Mouse (Mus musculus) hindbrain, embryonic 14.5 days (tissue): ENCODE results near the gene Rrh. TPM values are rescaled to one million over a fixed set of nuclear protein-coding genes. Genes with fewer than 3 reads are reported as not detected.
A peak's percentile ranks its signal among the peaks of the same experiment; 100 is the strongest.

ENCODE experiments used
- ATAC-seq: fragments of 200-750 bp; cut with Nextera tagmentation; 2 replicates; pipeline ENCODE4 v1.8.0; 2017; ENCODE audit warnings: moderate number of reproducible peaks, mild to moderate bottlenecking, moderate TSS enrichment, moderate library complexity; ENCODE audit not compliant: low FRiP score
- DNase-seq: peaks from one replicate; pipeline ENCODE4 v3.0.0-alpha.2; 2015; ENCODE audit warnings: low spot score
- H3K27ac ChIP-seq: fragments of 300-500 bp; sonication (generic); 2 replicates; pipeline ENCODE4 v1.5.1; 2014; ENCODE audit warnings: mild to moderate bottlenecking, moderate library complexity
- H3K27me3 ChIP-seq: fragments of 300-500 bp; sonication (generic); 2 replicates; pipeline ENCODE4 v1.6.1; 2014; ENCODE audit warnings: mild to moderate bottlenecking, low read length, mixed read lengths; ENCODE audit not compliant: control insufficient read depth, insufficient read depth
- H3K36me3 ChIP-seq: fragments of 300-500 bp; sonication (generic); replicated peaks from 2 replicates; pipeline ENCODE4 v1.6.1; 2014; ENCODE audit not compliant: control insufficient read depth, insufficient read depth
- H3K4me1 ChIP-seq: fragments of 300-500 bp; sonication (generic); replicated peaks from 2 replicates; pipeline ENCODE4 v1.6.1; 2014; ENCODE audit warnings: antibody characterized with exemption, low read length, mixed read lengths; ENCODE audit not compliant: control insufficient read depth, insufficient read depth
- H3K4me2 ChIP-seq: fragments of 300-500 bp; sonication (generic); replicated peaks from 2 replicates; pipeline ENCODE4 v1.6.1; 2014; ENCODE audit warnings: mild to moderate bottlenecking, moderate library complexity
- H3K4me3 ChIP-seq: fragments of 300-500 bp; sonication (generic); replicated peaks from 2 replicates; pipeline ENCODE4 v1.5.1; 2014; ENCODE audit warnings: mild to moderate bottlenecking, low read length
- H3K9ac ChIP-seq: fragments of 300-500 bp; sonication (generic); 2 replicates; pipeline ENCODE4 v1.6.1; 2014
- H3K9me3 ChIP-seq: fragments of 300-500 bp; sonication (generic); 2 replicates; pipeline ENCODE4 v1.6.1; 2016; ENCODE audit warnings: low read length; ENCODE audit not compliant: control insufficient read depth
- WGBS: fragments of 180-500 bp; shearing (Covaris S2); extraction: QIAGEN DNeasy Blood & Tissue Kit; methylation state at CpG from one replicate; pipeline ENCODE4 v1.1.7; 2014; 5-methylcytosine and 5-hydroxymethylcytosine counted together
- polyA plus RNA-seq: library from polyadenylated mRNA; unstranded; fragments of >200 nt; fragmentation: Nextera tagmentation; extraction: Ambion mirVana; gene quantifications from 2 replicates; pipeline ENCODE4 v1.2.1, GENCODE M21; 2014

Rrh gene
- polyA plus RNA-seq: 0.13 TPM in 1 of 2 replicates, not detected in the other

DNA sequence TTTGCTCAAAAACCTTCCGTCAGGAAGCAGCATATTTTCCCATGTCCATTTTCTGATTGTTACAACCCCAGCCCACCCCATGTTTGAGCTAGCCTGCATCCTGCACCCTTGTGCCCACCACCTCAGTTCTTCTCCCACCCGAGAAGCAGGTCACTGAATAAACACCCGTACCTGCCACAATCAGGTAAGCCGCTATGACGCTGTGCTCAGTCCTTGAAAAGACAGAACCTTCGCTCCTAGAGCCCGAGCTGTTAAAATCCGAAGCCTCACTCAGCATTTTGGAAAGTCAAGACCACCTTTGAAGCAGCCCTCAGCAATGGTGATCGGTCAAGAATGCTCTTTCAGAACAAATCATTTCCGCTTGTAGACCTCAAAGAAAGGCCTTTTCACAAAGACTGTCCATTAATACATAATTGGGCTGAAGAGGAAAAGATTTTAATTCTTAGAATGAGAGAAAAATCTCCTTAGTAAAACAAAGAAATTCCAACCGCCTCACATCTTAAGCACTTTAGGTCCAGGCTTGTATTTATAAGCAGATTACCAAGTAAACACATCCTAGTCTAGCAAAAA lies at the start of gene Rrh:
Gene Rrh (minus strand): TSS at position 382 of the 570 bp plus-strand sequence.
- 61% methylated on average over 11 of the region's 11 CpGs for WGBS
- H3K36me3 ChIP-seq: peaks cover 35% of the 10 kb centered on the region
- H3K4me1 ChIP-seq: no peaks in the 10 kb centered on the region
- H3K4me3 ChIP-seq: no peak within 1 kb of the TSS
- H3K27me3 ChIP-seq: no peaks in the 10 kb centered on the region
- no peaks in the 10 kb centered on the region for H3K9me3 ChIP-seq
- no peak within 1 kb of the TSS for H3K27ac ChIP-seq
- no peak within 1 kb of the TSS for H3K4me2 ChIP-seq
- H3K9ac ChIP-seq: no peak within 1 kb of the TSS
- DNase-seq: no peak
- no peak for ATAC-seq

DNA sequence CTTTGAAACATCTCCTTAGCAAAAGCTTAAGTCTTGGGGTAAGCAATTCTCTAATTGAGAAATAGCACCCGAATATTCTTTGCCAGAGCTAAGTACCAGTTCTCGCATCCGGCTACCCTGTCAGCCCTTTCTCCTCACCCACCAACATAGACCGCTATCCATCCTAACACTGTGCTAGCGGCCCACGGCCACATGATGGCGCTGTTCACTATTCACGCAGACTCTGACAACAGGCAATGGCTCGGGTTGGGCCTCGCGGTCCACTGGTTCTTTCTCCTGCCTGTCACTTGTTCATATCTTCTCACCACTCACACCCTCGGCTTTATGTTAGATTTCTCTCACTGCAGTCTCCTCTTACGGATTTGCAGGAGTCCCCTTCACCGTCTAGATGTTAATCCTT lies 41.3 kb upstream of the Rrh start:
- H3K9ac ChIP-seq: no peak overlapping the region
- H3K4me1 ChIP-seq: no peaks in the 10 kb centered on the region
- no peak overlapping the region for H3K4me2 ChIP-seq
- no peak for ATAC-seq
- H3K27me3 ChIP-seq: no peaks in the 10 kb centered on the region
- DNase-seq: no peak
- H3K4me3 ChIP-seq: no peak overlapping the region
- no peaks in the 10 kb centered on the region for H3K9me3 ChIP-seq
- H3K27ac ChIP-seq: no peak overlapping the region
- WGBS: 53% methylated on average over 14 of the region's 14 CpGs
- H3K36me3 ChIP-seq: no peaks in the 10 kb centered on the region

DNA sequence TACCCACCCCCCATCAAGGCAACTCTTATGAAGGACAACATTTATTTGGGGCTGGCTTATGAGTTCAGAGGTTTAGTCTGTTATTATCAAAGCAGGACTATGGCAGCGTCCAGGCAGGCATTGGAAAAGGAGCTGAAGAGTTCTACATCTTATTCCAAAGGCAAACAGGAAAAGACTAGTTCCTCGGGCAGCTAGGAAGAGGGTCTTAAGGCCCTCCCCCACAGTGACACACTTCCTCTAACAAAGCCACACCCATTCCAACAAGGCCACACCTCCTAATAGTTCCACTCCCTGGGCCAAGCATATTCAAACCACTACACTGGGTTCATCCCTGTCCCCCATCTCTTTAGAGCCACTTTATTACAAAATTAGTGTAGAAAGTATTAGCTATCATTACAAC lies 40.2 kb upstream of the Rrh start:
- Histone ChIP-seq H3K9me3 (no peaks in the 10 kb centered on the region), H3K27me3 (no peaks in the 10 kb centered on the region), H3K4me2 (no peak overlapping the region), H3K4me3 (no peak overlapping the region), H3K36me3 (no peaks in the 10 kb centered on the region), H3K9ac (no peak overlapping the region), H3K4me1 (no peaks in the 10 kb centered on the region), H3K27ac (no peak overlapping the region)
- ATAC-seq (no peak), DNase-seq (no peak)
- WGBS: 72% methylated on average over 2 of the region's 2 CpGs

DNA sequence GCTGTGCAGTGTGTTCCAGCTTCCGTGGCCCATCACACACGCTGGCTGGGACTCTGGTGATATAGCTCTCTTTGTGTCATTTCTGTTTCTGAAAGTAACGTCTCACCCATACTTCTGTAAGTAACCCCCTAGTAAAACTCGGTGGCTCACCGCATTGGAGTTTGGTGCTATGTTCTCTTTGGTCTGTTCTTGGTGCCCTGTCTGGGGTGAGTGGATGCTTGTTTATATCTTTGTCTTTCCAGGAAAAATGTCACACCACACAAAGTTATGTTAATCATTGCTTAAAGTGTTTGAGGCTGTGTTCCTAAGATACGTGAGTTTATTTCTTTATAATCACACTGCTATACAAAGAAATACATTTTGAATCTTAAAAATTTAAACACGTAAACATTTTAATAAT lies 24.5 kb upstream of the Rrh start:
- no peak overlapping the region for H3K4me3 ChIP-seq
- no peak overlapping the region for H3K9ac ChIP-seq
- H3K9me3 ChIP-seq: no peaks in the 10 kb centered on the region
- no peaks in the 10 kb centered on the region for H3K36me3 ChIP-seq
- no peaks in the 10 kb centered on the region for H3K4me1 ChIP-seq
- no peak overlapping the region for H3K4me2 ChIP-seq
- H3K27me3 ChIP-seq: no peaks in the 10 kb centered on the region
- no peak for DNase-seq
- ATAC-seq: no peak
- no peak overlapping the region for H3K27ac ChIP-seq
- WGBS: 84% methylated on average over 7 of the region's 7 CpGs

DNA sequence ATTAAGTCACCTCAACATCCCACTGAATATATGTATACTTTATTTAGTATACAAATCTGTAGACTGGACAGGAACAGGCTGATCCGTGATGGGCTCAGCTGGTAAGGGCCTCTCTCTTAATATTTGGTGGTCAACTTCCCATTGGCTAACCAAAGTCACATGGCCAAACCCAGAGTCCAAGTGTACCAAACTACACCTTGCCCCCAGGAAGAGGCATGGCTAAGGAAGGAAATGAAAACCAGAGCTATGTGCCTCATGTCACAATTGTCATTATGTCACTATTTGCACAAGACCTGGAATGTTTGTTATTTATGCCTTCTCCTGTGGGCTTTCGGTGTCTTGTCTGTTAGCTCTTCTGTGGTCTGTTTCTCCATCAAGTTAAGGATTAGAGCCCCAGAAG lies 23.5 kb upstream of the Rrh start:
- no peaks in the 10 kb centered on the region for H3K36me3 ChIP-seq
- DNase-seq: no peak
- no peaks in the 10 kb centered on the region for H3K9me3 ChIP-seq
- no peak overlapping the region for H3K27ac ChIP-seq
- H3K9ac ChIP-seq: no peak overlapping the region
- H3K4me3 ChIP-seq: no peak overlapping the region
- ATAC-seq: no peak
- no peak overlapping the region for H3K4me2 ChIP-seq
- 91% methylated on average over 2 of the region's 2 CpGs for WGBS
- no peaks in the 10 kb centered on the region for H3K4me1 ChIP-seq
- no peaks in the 10 kb centered on the region for H3K27me3 ChIP-seq

DNA sequence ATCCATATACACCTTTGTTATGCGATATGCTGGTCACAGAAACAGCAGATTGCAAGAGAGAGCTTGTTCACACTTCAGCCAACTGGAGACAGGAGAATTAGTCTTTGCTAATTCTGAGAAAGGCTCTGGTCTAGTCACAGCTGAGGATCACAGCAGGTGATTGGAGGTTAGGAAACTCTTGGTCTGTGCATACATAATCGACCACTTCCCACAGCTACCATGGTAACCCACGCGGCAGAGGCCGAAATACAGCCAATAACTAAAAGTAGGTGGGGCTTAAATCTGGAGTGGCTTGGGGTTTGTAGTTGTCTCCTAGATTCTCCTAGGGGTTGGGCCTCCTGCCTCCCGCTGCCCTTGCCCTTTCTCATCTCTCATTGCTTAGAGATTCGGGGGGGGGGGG lies 15.6 kb upstream of the Rrh start:
- WGBS: 35% methylated on average over 7 of the region's 7 CpGs
- H3K9me3 ChIP-seq: no peaks in the 10 kb centered on the region

DNA sequence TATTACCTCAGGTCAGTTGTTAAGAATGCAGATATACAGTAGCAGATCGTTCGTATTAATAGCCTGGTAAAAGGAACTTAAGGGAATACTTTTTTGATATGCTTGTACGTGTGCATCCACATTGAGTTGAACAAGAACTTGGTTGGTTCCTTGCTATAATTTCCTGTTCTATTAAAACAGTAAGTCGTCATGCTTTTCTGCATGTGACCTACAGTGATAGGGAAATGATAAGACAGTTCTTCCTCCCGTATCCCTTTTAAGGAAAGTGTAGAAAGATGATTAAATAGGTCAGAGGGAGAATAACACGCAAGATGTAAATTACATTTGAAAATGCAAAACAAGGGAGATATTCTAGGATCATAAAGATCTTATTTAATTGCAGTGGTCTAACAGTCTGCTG lies 14.6 kb upstream of the Rrh start:
- 94% methylated on average over 6 of the region's 6 CpGs for WGBS
- H3K9me3 ChIP-seq: no peaks in the 10 kb centered on the region

More for the DNA sequence above, 15.6 kb upstream of the Rrh start:
- H3K27ac ChIP-seq: no peak overlapping the region
- H3K4me1 ChIP-seq: no peaks in the 10 kb centered on the region
- ATAC-seq (no peak), DNase-seq (no peak)
- H3K4me3 ChIP-seq: no peak overlapping the region
- no peaks in the 10 kb centered on the region for H3K36me3 ChIP-seq
- no peaks in the 10 kb centered on the region for H3K27me3 ChIP-seq
- no peak overlapping the region for H3K9ac ChIP-seq
- no peak overlapping the region for H3K4me2 ChIP-seq

DNA sequence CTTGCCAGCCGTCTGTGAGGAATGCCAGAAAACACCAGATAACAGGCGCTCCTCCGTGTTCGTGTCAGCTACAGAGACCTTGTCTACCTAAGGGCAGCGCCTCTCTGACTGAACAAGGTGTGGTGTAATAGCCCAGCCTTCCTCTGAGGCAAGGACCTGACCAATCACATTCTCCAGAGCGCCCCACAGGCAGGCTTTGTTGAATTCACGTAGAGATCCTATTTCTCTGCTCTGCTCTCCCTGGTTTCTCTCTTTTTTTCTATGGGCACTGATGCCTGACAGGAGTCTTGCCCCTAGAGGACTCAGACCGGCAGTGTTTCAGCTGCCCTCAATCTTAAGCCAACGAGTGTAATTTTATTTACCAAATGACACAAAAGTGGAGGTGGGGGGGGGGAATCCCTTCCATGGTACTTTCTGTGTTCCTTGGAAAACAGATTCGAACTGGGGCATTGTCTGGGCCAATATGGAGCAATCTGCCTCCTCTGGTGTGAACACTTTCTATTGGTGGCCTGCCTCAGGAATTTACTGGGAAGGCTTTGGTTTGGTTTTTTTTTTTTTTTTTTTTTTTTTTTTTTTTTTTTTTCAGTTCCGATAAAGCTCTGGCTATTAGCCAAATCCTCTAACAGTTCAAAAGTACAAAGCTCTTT lies 13.8 kb upstream of the Rrh start:
- no peak for DNase-seq
- 21% methylated on average over 11 of the region's 11 CpGs for WGBS

More for the DNA sequence above, 14.6 kb upstream of the Rrh start:
- Histone ChIP-seq H3K36me3 (no peaks in the 10 kb centered on the region), H3K4me1 (no peaks in the 10 kb centered on the region), H3K4me2 (no peak overlapping the region), H3K27me3 (no peaks in the 10 kb centered on the region), H3K27ac (no peak overlapping the region), H3K9ac (no peak overlapping the region), H3K4me3 (no peak overlapping the region)
- no peak for ATAC-seq
- no peak for DNase-seq

DNA sequence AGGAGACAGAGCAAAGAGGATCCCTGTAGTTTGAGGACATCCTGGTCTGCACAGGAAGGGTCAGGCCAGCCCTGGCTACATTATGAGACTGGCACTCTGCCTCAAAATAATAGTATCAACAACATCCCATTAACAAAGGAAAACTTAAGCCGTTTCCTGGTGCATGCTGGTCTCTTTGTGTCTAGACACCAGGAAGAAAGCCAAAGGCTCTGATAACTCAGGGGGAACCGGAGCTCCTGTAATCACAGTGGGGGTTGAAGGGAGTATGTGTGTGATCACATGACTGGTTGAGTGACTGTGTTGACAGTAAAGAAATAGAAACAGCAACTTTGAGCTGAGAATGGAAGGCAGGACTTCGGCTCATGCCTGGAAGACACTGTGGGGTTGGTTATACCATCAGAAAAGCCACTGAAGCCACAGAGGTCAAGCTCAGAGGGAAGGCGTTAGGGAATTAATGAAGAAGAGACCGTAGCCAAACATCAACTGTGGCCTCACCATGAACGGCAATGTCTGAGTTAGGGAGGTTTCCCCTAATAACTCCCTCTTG lies 13.1 kb upstream of the Rrh start, which contains the start of gene Cfi:
Gene Cfi (plus strand): TSS at position 497 of the 547 bp plus-strand sequence.
- Histone ChIP-seq H3K27me3 (no peaks in the 10 kb centered on the region), H3K4me1 (no peaks in the 10 kb centered on the region), H3K9ac (no peak within 1 kb of the TSS), H3K27ac (no peak within 1 kb of the TSS), H3K9me3 (no peaks in the 10 kb centered on the region), H3K4me2 (peak within 1 kb of the TSS; percentile 28), H3K4me3 (no peak within 1 kb of the TSS), H3K36me3 (no peaks in the 10 kb centered on the region)
- ATAC-seq: no peak
- no peak for DNase-seq
- WGBS: 69% methylated on average over 6 of the region's 6 CpGs

More for the DNA sequence above, 13.8 kb upstream of the Rrh start:
- Histone ChIP-seq H3K4me3 (no peak overlapping the region), H3K9ac (no peak overlapping the region), H3K4me2 (peak overlapping the region; percentile 28), H3K27ac (no peak overlapping the region), H3K36me3 (no peaks in the 10 kb centered on the region), H3K27me3 (no peaks in the 10 kb centered on the region), H3K9me3 (no peaks in the 10 kb centered on the region), H3K4me1 (no peaks in the 10 kb centered on the region)
- ATAC-seq: no peak
